Mouse (Mus musculus) midbrain, embryonic 12.5 days (tissue): Measurements from ENCODE around the gene Bahcc1. TPM values are rescaled to one million over a fixed set of nuclear protein-coding genes. Genes with fewer than 3 reads are reported as not detected.
A peak's percentile ranks its signal among the peaks of the same experiment; 100 is the strongest.

Experiments used
- ATAC-seq: fragments of 200-750 bp; cut with Nextera tagmentation; 2 replicates; pipeline ENCODE4 v1.8.0; 2017; ENCODE audit warnings: low read depth, moderate TSS enrichment, moderate library complexity; ENCODE audit not compliant: low FRiP score
- H3K27ac ChIP-seq: fragments of 300-500 bp; sonication (generic); replicated peaks from 2 replicates; pipeline ENCODE4 v1.5.1; 2016; ENCODE audit warnings: mild to moderate bottlenecking
- H3K27me3 ChIP-seq: fragments of 300-500 bp; sonication (generic); 2 replicates; pipeline ENCODE4 v1.6.1; 2016; ENCODE audit warnings: mild to moderate bottlenecking
- H3K36me3 ChIP-seq: fragments of 300-500 bp; sonication (generic); 2 replicates; pipeline ENCODE4 v1.6.1; 2016
- H3K4me1 ChIP-seq: fragments of 300-500 bp; sonication (generic); 2 replicates; pipeline ENCODE4 v1.6.1; 2016
- H3K4me2 ChIP-seq: fragments of 300-500 bp; sonication (generic); replicated peaks from 2 replicates; pipeline ENCODE4 v1.6.1; 2016; ENCODE audit warnings: mild to moderate bottlenecking, moderate library complexity
- H3K4me3 ChIP-seq: fragments of 300-500 bp; sonication (generic); 2 replicates; pipeline ENCODE4 v1.5.1; 2016; ENCODE audit warnings: mild to moderate bottlenecking
- H3K9ac ChIP-seq: fragments of 300-500 bp; sonication (generic); replicated peaks from 2 replicates; pipeline ENCODE4 v1.6.1; 2016; ENCODE audit warnings: mild to moderate bottlenecking, moderate library complexity
- H3K9me3 ChIP-seq: fragments of 300-500 bp; sonication (generic); 2 replicates; pipeline ENCODE4 v1.6.1; 2016; ENCODE audit warnings: mild to moderate bottlenecking
- WGBS: fragments of 180-500 bp; shearing (Covaris S2); methylation state at CpG from one replicate; pipeline ENCODE4 v1.1.7; 2016; 5-methylcytosine and 5-hydroxymethylcytosine counted together
- polyA plus RNA-seq: library from polyadenylated mRNA; unstranded; fragments of >200 nt; fragmentation: Nextera tagmentation; extraction: Ambion mirVana; gene quantifications from 2 replicates; pipeline ENCODE4 v1.2.1, GENCODE M21; 2016

Bahcc1 gene
- polyA plus RNA-seq, 1 experiment from 2014 or later, result 26.1 TPM

DNA sequence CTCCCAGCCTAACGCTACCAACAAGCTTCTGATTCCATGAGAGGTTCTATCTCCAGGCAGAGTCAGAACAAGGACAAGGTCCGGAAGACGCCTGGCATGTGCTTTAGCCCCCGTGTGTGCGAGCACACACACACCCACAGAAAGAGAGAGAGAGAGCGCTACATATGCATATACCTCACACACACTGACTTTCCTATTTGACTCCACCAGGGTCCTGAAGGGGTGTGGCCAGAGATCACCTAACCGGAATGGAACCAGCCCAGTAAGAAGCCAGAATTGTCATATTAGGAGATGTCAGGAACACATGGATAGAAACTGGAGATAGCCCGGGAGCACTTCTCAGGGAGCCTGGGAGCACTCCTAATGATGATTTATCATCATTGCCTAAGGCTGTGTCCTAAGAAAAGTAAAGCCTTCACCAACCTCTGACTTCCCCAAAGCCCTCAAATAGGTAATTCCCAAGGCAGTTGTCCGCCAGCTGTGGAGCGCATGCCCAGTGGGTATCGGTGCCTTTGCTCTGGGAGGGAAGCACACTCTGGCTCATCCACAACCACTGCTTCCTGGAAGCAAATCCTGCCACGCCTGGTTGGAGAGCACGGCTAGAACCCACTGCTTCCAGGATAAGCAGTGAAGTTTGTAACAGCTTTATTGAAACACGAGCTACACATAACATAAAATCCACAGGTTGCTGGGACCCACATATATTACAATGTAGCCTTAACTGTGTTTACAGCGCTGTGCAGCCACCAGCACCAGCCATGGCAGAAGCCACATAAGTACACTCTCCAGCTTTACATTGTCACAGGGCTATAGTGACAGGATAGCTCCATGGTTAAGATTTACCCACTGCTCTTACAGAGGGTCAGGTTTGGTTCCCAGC is 75.9 kb downstream of the Bahcc1 start:
- Histone ChIP-seq H3K9me3 (no peaks in the 10 kb centered on the region), H3K4me2 (no peak overlapping the region), H3K4me1 (peaks cover 56% of the 10 kb centered on the region), H3K4me3 (no peak overlapping the region), H3K9ac (no peak overlapping the region), H3K36me3 (no peaks in the 10 kb centered on the region), H3K27ac (no peak overlapping the region), H3K27me3 (peaks cover 34% of the 10 kb centered on the region)
- ATAC-seq, result no peak
- WGBS, result 59% methylated on average over 15 of the region's 15 CpGs

DNA sequence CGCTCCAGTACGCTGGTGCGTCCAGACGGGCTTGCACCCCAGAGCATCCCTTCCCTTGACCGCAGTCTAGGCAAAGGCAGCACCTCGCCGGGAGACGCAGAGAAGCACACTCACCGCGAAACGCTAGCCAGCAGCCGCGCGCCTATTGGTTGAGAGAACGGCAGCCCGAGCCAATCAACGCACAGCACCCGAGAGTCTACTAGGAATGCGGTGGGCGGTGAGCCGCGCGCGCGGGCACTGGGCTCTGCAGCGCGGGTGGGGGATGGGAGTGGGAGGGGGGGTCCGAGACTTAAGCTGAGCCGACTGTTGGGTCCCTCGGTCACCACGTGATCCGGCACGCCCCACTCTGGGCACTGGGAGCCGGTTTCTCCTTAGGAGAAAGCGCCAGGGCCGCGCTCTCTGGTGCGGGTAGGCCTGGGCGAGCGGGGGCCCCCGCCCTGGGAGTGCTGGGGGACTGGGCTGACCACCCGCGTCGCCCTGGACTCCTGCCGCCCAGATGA is 78.1 kb downstream of the Bahcc1 start:
- H3K36me3 ChIP-seq, result no peaks in the 10 kb centered on the region
- peak; percentile 94 for ATAC-seq
- peak overlapping the region; percentile 92 for H3K27ac ChIP-seq
- H3K4me1 ChIP-seq, result peaks cover 53% of the 10 kb centered on the region
- peak overlapping the region; percentile 69 for H3K4me2 ChIP-seq
- 1% methylated on average over 44 of the region's 45 CpGs for WGBS
- H3K9ac ChIP-seq, result peak overlapping the region; percentile 64
- peaks cover 26% of the 10 kb centered on the region for H3K27me3 ChIP-seq
- H3K9me3 ChIP-seq, result no peaks in the 10 kb centered on the region
- peak overlapping the region; percentile 40 for H3K4me3 ChIP-seq

DNA sequence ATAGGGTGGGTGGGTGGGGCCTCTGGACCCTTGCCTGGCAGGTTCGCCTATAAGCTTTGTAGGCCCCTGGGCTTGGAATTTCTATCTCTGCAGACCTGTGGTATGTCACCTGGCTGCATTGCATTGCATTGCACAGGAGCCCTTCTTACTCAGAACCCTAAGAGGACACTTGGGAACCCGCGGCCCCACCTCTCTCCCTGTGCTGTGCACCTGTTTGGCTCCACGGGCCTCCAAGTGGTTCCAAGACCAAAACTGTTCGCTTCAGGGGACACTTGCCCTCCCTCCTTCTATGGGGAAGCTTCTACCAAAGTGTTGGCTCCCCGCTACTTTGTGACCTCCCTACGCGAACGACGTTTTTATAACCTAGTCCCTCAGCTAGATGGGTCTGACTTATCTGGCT is 78.8 kb downstream of the Bahcc1 start:
- H3K4me1 ChIP-seq, result peaks cover 49% of the 10 kb centered on the region
- WGBS, result 43% methylated on average over 10 of the region's 10 CpGs
- no peak for ATAC-seq

DNA sequence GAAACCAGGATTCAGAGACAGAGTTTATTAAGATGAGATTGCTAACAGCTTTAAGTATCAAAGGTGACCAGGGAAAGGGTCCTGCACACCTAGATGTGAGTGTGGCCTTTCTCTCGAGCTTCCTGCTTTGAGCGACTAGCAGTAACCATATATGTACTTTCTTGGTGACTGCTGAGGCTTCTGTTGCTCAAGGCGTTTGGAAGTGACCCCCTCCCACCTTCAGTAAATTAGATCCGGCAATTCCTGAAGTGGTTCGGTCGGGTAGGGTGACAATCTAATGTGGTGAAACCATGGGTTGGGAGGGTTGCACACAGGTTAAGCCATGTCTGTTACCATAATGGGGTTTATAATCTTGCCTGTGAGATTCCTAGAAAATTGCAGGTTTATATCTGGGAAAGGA is 79.3 kb downstream of the Bahcc1 start:
- Histone ChIP-seq H3K4me3 (no peak overlapping the region), H3K27ac (peak overlapping the region; percentile 92), H3K4me1 (peaks cover 49% of the 10 kb centered on the region), H3K27me3 (peaks cover 14% of the 10 kb centered on the region), H3K9ac (peak overlapping the region; percentile 64; the same call in 1 of the 2 replicates), H3K9me3 (no peaks in the 10 kb centered on the region), H3K36me3 (no peaks in the 10 kb centered on the region), H3K4me2 (no peak overlapping the region)
- WGBS, result 75% methylated on average over 6 of the region's 6 CpGs
- no peak for ATAC-seq

More for the DNA sequence above, 78.8 kb downstream of the Bahcc1 start:
- H3K36me3 ChIP-seq, result no peaks in the 10 kb centered on the region
- peak overlapping the region; percentile 69 for H3K4me2 ChIP-seq
- peaks cover 19% of the 10 kb centered on the region for H3K27me3 ChIP-seq
- H3K4me3 ChIP-seq, result peak overlapping the region; percentile 40
- H3K27ac ChIP-seq, result peak overlapping the region; percentile 92
- H3K9me3 ChIP-seq, result no peaks in the 10 kb centered on the region
- peak overlapping the region; percentile 64; the same call in 1 of the 2 replicates for H3K9ac ChIP-seq

DNA sequence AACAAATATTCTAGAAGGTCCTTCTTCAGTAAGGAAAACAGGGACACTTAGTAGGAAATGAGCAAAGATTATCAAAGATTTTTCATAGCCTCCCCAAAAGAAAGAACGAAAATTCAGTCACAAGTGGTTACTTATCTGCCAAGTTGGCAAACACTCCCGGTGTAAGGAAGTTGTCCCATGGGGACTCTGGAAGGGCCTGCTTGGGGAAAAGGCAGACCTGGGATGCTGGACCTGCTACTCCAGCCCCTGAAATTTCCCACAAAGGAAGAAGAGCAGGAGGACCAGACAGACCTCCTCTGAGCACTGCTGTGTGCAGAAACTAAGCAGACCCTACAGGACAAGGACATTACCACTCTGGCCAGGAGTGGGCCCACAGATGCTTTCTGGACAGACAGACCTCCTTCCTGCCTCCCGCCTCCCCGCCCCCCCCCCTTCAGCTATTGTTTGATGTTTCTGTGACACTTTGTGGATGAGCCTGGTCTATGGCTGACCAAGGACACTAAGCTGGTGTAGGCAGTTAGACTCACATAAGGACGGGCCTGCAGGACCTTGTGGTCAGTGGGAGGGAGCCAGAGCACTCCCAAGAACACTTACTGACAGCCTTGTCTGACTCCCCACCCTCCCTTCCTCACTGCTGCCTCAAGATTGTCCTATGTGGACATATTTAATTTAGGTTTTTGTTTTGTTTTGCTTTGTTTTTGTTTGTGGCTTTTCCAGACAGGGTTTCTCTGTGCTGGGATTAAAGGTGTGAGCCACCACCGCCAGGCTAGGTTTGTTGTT is 81.3 kb downstream of the Bahcc1 start:
- peak overlapping the region; percentile 96; the same call in 1 of the 2 replicates for H3K27ac ChIP-seq
- no peaks in the 10 kb centered on the region for H3K9me3 ChIP-seq
- peaks cover 43% of the 10 kb centered on the region for H3K4me1 ChIP-seq
- no peak overlapping the region for H3K4me2 ChIP-seq
- WGBS, result 44% methylated on average over 6 of the region's 6 CpGs
- no peak overlapping the region for H3K4me3 ChIP-seq
- H3K27me3 ChIP-seq, result peaks cover 2% of the 10 kb centered on the region
- ATAC-seq, result no peak
- H3K36me3 ChIP-seq, result no peaks in the 10 kb centered on the region
- H3K9ac ChIP-seq, result peak overlapping the region; percentile 83; the same call in 1 of the 2 replicates

DNA sequence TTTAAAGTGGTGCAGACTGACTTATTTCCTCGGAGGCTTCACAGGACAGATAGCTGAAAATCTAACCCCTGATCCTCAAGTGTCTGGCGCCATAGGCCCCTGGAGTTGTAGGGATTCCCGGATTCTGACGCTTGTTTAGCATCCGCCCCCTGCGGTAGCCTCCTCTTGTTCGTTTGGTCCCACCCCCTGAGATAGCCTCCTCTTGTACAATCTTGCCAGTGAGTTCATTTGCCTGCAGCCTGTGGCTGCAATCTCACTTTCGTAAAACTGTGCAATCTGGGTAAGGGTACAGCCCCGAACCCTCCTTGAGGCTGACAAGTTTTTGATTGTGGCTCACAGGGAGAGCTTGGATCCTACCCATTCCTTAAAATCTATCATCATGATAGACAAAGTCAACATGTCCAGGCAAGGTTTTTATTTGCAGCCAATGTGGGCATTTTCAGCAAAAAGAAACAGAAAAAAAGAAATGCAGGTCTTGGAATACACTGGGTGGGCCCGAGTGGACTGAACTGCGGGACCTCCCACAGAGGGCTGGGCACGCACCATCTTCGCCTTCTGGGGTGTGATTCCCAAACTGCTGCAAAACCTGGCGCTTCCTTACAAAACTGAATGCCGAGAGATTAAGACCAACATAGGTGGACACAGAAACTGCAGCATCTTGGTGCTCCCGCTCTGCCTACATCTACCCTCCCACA is 82.1 kb downstream of the Bahcc1 start:
- ATAC-seq, result no peak
- H3K9me3 ChIP-seq, result no peaks in the 10 kb centered on the region
- no peaks in the 10 kb centered on the region for H3K36me3 ChIP-seq
- H3K9ac ChIP-seq, result peak overlapping the region; percentile 83
- H3K4me2 ChIP-seq, result peak overlapping the region; percentile 91
- H3K27me3 ChIP-seq, result no peaks in the 10 kb centered on the region
- H3K4me1 ChIP-seq, result peaks cover 43% of the 10 kb centered on the region
- peak overlapping the region; percentile 46 for H3K4me3 ChIP-seq
- WGBS, result 37% methylated on average over 16 of the region's 16 CpGs
- peak overlapping the region; percentile 96 for H3K27ac ChIP-seq

DNA sequence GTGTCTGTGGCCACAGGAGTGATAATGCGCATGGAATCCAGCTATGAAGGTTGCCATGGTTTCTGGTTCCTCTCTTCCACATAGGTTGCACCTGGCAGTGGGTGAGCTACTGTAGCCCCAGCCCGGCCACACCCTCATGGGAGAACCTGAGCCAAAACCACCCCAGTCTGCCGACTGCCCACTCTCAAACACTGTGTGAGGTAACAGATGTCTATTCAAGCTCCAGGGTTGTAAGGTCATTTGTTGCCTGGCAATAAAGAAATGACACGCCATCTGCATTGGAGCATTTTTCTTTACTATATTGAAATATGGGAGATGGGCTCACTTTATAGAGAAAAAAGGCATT is 82.6 kb downstream of the Bahcc1 start:
- Histone ChIP-seq H3K4me2 (peak overlapping the region; percentile 91), H3K9me3 (0 out of 2 replicates have a peak, but pooled peaks cover 2% of the 10 kb centered on the region), H3K27me3 (no peaks in the 10 kb centered on the region), H3K36me3 (no peaks in the 10 kb centered on the region), H3K4me3 (peak overlapping the region; percentile 46), H3K4me1 (peaks cover 40% of the 10 kb centered on the region), H3K27ac (peak overlapping the region; percentile 96), H3K9ac (peak overlapping the region; percentile 83)
- no peak for ATAC-seq
- 31% methylated on average over 4 of the region's 4 CpGs for WGBS

DNA sequence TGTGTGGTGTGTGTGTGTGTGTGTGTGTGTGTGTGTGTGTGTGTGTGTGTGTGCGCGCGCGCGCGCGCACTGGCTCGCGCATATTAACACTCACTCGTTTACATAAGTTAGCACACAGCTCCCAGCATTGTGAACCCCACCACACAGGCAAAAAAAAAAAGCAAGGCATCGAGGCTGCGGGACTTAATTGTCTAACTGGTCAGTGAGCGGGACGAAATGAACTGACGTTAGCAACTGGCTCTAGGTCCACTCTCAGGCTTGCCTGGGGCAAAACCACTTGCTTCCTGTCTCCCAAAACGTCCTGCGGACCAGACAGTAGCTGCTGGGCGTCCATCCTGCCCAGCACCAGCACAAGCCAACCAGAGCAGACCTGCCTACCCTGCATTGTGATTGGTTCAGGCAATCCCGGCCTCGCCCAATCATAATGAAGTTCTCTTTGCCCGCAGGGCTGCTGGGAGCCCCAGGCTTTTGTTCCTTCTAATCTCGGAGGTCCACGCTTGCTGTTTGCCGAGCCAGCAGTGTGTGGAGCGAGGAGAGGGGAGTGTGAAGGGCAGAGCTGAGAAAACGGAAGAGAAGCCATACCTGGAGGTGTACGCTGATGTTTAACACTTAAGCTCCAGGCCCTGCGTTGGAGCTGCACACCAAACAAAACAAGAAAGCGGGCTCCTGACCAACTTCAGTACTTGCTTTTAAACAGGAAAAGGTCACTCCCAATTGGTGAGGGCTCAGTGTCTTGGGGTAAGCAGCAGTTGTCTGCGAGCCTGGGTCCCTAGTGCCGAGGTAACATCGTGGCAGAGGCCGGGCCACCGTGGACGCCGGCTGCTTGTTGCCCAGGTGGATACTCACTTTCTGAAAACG is 83.3 kb downstream of the Bahcc1 start:
- Histone ChIP-seq H3K36me3 (no peaks in the 10 kb centered on the region), H3K27me3 (no peaks in the 10 kb centered on the region), H3K9ac (peak overlapping the region; percentile 83), H3K4me2 (peak overlapping the region; percentile 91), H3K9me3 (0 out of 2 replicates have a peak, but pooled peaks cover 2% of the 10 kb centered on the region), H3K4me1 (peaks cover 37% of the 10 kb centered on the region), H3K4me3 (peak overlapping the region; percentile 46), H3K27ac (peak overlapping the region; percentile 96)
- peak; percentile 97 for ATAC-seq
- WGBS, result 8% methylated on average over 37 of the region's 37 CpGs

DNA sequence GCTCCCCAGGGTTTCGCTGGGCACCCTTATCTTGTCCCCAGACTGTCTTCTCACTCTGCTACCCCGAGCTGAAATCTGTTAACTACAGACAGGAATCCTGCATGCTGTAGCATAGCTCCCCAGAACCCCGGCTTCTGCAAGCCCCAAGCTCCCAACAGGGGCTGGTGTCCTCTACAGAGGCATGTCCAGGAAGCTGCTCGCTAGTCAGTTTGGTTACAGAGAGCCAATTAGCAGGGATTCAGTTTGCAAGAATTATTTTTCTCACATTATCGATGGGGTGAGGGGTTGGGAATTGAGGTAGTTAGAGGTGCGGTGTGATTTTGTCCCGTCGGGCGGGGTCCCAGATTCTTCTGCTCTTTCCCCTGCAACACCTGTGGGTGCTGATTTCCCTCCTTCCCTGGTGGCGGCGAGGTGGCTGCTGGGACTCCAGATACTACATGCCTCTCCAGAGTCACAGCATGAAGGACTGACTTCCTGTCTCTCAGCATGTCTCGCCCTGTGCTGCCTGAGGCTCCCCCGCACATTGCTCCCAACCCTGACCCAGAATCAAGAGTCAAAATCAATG is 84.0 kb downstream of the Bahcc1 start:
- Histone ChIP-seq H3K9me3 (0 out of 2 replicates have a peak, but pooled peaks cover 2% of the 10 kb centered on the region), H3K27me3 (no peaks in the 10 kb centered on the region), H3K36me3 (no peaks in the 10 kb centered on the region), H3K9ac (peak overlapping the region; percentile 83), H3K4me2 (peak overlapping the region; percentile 91), H3K27ac (peak overlapping the region; percentile 96), H3K4me1 (peaks cover 30% of the 10 kb centered on the region), H3K4me3 (peak overlapping the region; percentile 46)
- ATAC-seq, result peak; percentile 21; the same call in 1 of the 2 replicates
- 23% methylated on average over 13 of the region's 13 CpGs for WGBS

DNA sequence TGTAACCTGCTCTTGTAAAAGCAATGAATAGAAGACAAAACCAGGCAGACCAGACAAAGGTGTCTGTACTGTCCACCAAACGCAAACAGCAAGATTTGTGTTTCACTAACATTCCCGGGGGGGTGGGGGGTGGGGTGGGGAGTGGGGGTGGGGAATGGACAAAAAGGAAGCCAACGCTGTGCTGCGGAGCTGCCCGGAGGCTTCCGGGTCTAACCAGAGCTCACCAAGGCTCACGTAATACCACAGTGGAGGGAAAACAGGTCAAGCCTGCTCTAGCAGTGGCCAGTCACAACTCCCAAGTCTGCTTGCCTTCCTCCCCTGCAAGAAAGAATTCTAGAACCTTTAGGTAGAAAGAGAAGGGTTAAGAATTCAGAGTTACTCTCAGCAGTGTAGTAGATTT is 84.7 kb downstream of the Bahcc1 start:
- no peak for ATAC-seq
- WGBS, result 81% methylated on average over 7 of the region's 7 CpGs
- Histone ChIP-seq H3K27me3 (no peaks in the 10 kb centered on the region), H3K9me3 (0 out of 2 replicates have a peak, but pooled peaks cover 2% of the 10 kb centered on the region), H3K4me3 (no peak overlapping the region), H3K4me1 (peaks cover 28% of the 10 kb centered on the region), H3K36me3 (no peaks in the 10 kb centered on the region), H3K4me2 (peak overlapping the region; percentile 91), H3K27ac (peak overlapping the region; percentile 96), H3K9ac (peak overlapping the region; percentile 83; the same call in 1 of the 2 replicates)
